Mouse (Mus musculus): ENCODE measurements around the gene Kars. TPM values are rescaled to one million over a fixed set of nuclear protein-coding genes. Genes with fewer than 3 reads are reported as not detected.

The Kars gene
- 114 TPM for polyA plus RNA-seq (2017; shearing (Covaris generic))

GRCm38 (mm10) chr8:112010997-112011815 is at the start of gene Kars, which contains the start of gene Terf2ip:
Gene Kars (minus strand): TSS chr8:112011323.
Gene Terf2ip (plus strand): TSS chr8:112011398.

GRCm38 (mm10) chr8:112014936-112015335 is 3.8 kb upstream of the Kars start, which contains the start of gene Gm6793:
Gene Gm6793 (minus strand): TSS chr8:112015036.

GRCm38 (mm10) chr8:111992013-111992702 is 19.0 kb downstream of the Kars start, which contains the start of gene Adat1:
Gene Adat1 (minus strand): TSS chr8:111992302.

Other genes with a start within 250 kb of the Kars start
- 108 TPM for gene Cfdp1, start 157.0 kb downstream of the Kars start, polyA plus RNA-seq (2017; shearing (Covaris generic))
- gene Tmem170, start 134.6 kb downstream of the Kars start, polyA plus RNA-seq (2017; shearing (Covaris generic)): 0.88 TPM
- gene Chst5, start 100.9 kb downstream of the Kars start, polyA plus RNA-seq (2017; shearing (Covaris generic)): not detected
- 2.0 TPM for gene Tmem231, start 77.4 kb downstream of the Kars start, polyA plus RNA-seq (2017; shearing (Covaris generic))
- 338 TPM for gene Gabarapl2, start 70.6 kb downstream of the Kars start, polyA plus RNA-seq (2017; shearing (Covaris generic))
- gene Adat1, start 19.0 kb downstream of the Kars start, polyA plus RNA-seq (2017; shearing (Covaris generic)): 9.4 TPM
- 29.1 TPM for gene Terf2ip, start 75 bp upstream of the Kars start, polyA plus RNA-seq (2017; shearing (Covaris generic))
- gene Gm6793, start 3.7 kb upstream of the Kars start, polyA plus RNA-seq (2017; shearing (Covaris generic)): 3.2 TPM